Mouse (Mus musculus) ES-CJ7 (cell line): ENCODE data around the gene Cpxm1.
"Not testable (repeated sequence)": the region's sequence is repeated elsewhere in the genome, so short reads cannot be mapped to it uniquely, and the experiment has no call there.

ENCODE experiments used
- DNase-seq: peaks from one replicate; pipeline ENCODE4 v3.0.0; 2011; ENCODE audit warnings: low read depth, low spot score

Gene Cpxm1

DNA sequence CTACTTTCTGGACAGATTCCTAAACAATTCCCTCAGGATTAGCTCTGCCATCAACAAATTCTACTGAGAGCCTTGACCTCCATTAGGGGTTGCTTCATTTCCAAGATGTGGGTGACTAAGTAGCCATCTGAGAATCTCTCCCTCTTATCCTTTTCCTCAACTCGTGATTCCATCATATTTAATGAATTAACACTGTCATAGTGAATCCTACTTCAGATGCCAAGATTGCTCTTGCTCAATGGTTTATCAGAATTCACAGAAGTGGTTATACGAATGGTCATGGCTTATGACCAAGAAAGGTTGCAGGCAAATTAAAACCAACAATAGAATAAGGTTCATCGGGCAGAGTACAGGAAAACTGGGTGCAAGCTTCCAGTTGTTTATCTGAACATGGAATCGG, 4.5 kb upstream of the Cpxm1 start:
- no peak for DNase-seq

DNA sequence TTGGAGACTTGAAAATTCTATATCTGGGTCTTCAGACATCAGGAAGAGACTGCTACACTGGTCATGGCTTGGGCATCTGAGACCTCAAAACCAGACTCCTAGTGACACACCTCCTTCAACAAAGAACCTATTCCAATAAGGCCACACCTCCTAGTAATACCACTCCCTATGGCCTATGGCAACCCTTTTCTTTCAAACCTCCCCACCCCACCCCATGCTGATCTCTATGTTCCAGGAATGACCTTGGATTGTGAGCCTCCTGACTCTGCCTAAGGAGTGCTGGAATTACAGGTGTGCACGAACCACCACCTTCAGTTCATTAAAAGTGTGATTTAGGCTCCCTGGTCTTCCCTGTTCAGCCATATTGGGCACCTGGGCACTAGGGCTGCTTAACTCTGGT, 2.7 kb upstream of the Cpxm1 start:
- peak; percentile 53 for DNase-seq

DNA sequence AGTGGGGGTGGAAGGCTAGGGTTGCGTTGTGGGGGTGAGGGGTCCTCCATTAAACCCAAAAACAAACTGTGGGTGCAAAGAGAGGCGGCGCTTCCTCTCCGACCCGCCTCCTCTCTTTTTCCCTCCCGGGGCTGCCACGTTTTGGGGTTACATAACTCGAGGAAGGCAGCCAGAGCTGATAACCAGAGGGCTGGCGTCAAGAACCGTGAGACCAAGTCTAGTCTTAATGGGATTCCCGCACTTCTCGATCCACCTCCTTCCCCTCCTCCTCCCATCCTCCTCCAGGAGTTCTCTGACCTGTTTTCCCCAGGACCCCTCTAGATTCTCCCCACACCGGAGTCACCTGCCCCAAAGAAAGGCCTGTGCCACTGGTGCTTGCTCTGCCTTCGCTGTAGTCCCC, 717 bp upstream of the Cpxm1 start:
- no peak for DNase-seq

DNA sequence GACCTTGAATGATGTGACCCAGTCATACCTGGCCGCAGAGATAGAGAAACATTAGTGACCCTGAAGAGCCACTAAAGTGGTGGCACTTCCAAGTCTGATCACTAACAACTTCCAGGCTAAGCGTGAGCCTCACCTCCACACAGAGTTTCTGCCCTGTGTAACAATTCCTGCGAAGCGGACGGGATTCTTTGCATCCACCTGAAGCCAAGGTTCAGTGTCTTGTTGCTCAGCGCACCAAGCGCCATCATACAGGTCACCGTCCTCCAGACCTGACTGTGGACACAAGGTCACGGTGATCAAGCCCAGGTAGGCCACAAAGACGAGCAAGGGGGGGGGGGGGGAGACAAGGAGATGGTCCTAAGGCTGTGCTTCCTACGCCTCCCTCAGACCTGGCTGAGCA, 1.7 kb downstream of the Cpxm1 start:
- DNase-seq = no peak

DNA sequence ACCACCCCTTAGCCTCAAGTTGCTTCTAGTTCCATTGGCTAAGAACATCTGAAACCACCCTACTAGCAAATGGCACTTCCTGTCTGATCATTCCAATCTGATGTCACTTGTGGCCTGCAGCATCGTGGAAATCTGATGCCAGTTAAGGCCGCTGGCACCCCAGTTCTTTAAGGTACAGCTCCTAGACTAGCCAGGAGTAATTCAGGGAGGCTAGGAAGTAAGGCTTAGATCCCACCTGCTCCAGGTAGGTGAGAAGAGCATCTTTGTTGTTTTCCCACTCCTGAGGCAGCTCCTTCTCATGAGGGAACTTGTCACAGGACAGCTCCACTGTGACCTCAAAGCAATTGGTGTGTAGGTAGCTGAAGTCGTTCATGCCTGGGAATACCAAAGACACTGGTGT, 4.5 kb downstream of the Cpxm1 start:
- DNase-seq = no peak

DNA sequence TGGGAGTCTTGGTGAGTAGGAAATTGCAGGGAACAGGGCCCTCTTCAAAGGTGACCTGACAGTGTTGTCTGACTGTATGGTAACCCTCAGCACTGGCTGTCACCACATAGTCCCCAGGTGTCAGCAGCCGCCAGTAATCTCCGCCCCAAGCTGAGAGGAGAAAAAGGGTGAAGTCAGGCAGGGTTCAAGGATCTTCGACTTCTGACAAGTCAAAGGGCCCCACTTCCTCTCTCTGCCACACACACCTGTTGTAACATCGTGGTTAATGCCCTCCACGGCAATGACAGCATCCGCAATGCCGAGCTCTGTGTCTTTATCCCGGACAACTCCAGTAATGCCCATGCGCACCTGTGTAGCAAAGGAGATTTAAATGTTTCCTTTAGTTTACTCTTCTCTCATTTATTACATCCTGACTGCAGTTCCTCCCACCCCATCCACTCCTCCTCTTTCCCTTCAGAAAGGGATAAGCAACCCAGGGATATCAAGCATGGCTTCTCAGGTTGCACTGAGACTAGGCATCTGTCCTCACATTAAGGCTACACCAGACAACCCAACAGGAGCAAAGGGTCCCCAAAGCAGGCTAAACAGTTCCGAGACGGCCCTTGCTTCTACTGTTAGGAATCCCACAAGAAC, 6.3 kb downstream of the Cpxm1 start:
- no peak for DNase-seq

DNA sequence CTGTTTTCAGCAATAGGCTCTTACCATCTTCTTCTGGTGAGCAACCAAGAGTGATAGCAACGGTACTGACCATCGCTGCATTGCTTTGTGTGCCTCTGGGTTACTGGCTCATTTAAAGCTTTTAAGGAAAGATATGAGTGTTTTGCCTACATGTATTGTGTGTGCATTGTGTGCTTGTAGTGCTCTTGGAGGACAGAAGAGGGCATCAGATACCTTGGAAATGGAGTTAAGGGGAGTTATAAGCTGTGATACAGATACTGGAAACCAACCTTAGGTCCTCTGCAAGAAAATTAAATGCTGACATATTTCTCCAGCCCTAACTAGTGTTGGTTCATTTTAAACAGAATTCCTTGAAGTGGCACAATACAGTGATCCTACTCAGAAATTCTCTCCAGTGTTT, 8.6 kb downstream of the Cpxm1 start:
- peak; percentile 53 for DNase-seq

DNA sequence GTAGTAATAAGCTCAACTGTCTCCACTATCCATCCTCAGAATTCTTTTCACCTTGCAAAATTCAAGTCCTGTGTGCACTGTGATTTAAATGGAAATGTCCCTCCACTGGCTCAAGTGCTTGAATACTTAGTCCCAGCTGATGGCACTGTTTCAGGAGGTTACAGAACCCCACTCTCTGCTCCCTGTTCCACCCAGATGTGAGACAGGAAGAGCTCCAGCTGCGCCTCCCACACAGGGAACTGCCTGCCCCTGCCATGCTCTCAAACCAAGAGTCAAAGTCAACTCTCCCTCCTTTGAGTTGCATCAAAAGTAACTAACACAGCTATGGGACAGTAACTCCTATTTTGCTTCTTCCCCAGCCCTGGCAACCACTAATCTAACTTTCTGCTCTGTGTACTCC, 11.2 kb downstream of the Cpxm1 start:
- no peak for DNase-seq

DNA sequence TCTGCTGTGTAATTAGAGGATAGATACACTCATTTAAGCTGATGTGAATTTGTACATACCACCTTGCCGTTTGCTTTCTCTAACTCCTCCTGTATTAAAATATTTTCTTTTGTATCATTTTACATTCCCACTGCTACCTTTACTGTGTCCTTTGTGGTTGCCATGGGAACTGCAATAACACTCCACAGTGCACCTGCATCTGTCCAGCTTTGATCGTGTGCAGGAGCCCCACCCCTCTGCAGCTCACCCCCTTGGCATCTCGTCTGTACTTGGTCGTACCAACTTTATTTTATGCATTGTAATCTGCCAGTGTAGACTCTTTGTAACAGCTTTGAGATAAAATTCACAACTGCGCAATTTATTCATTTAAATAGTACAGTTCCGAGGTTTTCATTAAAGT, 13.5 kb downstream of the Cpxm1 start:
- no peak for DNase-seq

DNA sequence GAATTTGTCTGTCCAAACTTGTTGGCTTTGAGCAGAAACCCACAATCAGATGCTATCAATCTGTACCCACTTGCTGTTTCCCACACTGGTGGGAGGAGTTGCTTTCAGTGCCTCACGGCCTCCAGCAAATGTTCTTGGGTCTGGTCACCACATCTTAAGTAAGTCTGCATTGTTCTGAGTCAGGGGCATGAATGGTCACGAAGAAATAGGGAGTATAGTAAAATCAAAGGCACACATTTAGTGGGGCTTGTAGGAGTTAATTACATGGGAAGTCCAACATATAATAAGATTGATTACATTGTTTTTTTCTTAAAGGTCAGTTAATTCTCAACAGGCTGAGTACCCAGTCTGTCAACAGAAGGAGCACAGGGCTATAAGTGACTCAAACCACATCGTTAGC, 14.2 kb downstream of the Cpxm1 start:
- DNase-seq = no peak

DNA sequence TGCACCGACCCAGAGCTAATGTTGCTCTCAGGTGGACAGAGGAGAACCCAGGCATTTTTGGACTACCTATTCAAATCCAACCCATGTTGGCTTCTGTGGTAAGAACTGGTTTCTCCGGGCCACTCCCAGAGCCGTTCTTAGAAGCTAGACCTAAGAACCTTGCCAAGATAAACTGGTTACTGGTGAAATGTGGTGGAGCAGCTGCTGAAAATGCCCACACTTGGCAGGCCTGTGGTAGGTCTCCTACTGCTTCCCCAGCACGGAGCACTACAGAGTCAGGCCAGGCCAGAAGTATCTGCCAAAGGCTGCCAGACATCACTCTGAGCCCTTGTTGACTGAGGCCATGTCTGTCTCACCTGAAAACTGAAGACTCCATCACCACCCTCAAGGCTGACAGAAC, 22.4 kb downstream of the Cpxm1 start:
- no peak for DNase-seq

DNA sequence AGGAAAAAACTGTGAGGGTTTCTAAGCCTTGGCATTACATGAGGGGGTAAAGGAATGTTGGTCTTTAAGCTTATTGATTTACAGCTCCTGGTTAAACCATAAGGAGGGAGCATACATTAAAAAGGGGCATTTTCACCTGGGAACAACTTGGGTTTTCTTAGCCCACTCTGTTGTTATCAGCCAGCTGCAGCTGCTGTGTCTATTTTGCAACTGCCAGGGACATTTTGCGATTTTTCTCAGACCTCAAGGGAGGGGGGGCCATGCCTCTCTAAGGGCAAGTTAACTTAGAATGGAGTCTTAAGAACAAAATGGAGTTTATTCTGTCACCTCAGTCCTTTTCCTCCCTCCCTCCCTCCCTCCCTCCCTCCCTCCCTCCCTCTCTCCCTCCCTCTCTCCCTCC, 24.3 kb downstream of the Cpxm1 start:
- not testable (repeated sequence) for DNase-seq

DNA sequence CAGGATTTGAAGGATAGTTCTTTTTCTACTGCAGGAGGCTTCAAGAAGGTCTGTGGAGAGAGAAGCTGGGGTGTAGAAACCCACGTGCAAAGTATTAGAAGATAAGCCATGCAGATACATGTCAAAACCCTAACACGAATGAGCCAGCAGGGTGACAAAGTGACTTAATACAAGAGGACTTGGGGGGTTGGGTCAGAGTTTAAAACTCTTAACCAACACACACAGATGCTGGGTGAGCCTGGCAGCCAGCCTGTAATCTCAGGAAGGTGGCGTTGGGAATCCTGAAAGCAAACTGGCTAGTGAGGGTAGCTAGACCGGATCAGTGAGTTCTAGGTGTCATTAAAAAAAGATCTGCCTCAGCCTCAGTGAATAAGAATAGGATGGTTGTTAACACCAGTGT, 30.0 kb downstream of the Cpxm1 start:
- no peak for DNase-seq

DNA sequence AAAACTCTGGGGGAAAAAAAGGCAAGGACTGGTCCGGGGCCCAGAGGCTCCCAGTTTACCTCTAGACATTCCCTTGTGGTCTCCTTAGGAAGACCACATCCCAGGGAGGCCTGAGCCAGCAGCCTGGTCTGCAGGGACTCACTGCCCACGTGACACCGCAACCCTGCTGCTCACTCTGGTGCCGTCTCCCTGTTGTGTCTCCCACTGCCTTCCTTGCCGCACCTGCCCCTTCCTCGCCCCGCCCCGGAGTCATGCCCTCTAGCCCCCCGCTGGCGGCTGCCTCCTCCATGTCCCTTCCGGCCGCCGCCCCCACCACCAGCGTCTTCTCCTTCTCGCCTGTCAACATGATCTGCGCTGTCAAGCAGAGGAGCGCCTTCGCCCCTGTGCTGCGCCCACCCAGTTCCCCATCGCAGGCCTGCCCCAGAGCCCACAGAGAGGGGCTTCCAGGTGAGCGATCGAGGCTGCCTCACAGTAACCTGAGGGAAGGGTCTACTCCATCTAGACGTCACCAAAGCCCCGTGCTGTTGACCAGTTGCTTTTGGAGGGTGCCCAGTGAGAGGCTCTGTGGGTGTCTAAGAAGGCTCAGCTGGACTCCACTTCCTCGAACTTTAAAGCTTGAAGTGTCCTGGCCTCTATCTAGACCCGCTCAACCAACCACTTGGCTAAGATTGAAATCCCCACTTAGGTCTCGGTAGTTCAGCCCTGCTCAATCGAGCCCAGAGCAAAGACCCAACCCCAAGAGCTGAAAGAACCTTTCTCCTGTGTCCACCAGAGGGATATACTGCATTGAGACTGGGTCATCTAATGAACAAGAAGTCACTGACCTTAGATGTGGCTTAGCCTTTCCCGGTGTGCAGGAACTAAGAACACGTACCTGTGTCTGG, 31.9 kb downstream of the Cpxm1 start:
- DNase-seq = peak; percentile 41

DNA sequence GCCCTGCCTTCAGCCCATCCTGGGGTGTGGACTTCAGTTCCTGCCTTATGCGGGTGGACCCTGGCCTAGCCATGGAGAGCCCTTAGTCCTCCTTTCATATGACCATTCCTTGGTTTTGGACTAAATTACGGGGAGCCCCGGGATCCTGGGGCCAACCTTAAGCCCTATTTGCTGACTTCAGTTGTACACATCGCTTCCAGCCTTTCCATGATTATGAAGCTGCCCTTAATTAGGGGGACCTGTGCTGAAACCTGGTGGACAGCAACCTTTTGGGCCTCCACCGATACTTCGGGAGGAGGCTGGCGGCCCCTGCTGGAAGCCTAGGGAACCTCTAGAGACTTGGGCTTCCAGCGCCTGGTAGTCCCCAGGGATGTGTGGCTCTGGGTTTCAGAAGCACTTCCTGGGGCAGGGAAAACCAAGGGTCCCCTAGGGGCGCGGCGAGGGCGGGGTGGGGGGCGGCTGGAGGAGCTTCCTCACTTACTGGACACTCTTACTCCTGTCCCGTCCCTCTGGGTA, 34.8 kb downstream of the Cpxm1 start:
- peak; percentile 68 for DNase-seq

DNA sequence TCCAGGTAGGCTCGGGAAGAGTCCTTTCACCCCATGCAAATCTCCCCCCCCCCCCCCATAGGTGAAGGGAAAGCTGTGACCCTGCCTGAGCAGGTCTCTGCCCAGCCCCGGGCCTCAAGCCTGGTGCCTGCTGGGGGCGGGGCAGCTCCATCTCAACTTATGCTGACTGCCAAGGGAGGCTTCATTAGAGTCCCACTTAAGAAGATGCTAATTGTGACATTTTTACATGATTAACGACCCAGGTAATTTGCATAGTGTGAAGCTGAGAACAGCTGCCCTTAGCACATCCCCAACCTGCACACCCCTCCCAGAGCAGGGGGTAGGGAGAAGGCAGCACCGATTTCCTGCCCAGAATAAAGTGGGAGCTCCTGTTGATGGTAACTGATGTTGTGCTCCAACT, 38.5 kb downstream of the Cpxm1 start:
- DNase-seq = no peak

DNA sequence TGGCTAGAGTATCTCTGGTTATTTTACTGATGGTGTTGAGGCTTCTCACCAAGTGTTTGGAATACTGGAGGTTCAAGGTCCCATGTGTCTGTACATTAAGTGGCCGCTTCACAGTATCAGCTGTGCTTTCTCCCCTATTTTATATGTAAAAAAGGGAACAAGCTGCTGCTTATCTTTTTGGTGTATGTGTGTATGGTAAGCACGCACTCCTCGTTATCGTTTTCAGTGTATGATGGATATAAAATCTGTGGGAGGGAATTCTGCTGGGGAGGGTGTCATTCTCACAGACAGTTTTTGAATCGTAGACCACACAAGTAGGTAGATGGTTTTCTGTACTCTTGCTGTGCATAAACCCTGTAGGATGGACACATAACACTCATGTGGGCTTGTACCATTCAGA, 39.8 kb downstream of the Cpxm1 start:
- no peak for DNase-seq

DNA sequence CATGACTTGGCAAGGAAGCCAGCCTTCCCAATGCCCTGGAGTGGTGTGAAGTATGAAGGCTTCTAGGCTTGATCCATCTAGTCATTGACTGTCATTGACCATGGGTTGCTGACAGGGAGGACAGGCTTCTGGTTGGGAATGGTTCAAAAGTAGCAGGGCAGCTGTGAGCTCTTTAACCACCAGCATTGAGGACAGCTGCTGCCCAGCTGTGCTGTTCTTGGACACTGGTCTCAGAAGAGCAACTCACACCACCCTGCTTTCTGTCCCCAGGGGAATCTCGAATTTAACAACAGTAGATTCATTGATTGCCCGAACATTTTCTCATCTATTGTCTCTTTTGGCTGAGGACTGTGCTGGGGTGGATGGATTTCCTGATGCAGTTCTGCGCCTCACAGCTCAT, 43.5 kb downstream of the Cpxm1 start:
- no peak for DNase-seq

DNA sequence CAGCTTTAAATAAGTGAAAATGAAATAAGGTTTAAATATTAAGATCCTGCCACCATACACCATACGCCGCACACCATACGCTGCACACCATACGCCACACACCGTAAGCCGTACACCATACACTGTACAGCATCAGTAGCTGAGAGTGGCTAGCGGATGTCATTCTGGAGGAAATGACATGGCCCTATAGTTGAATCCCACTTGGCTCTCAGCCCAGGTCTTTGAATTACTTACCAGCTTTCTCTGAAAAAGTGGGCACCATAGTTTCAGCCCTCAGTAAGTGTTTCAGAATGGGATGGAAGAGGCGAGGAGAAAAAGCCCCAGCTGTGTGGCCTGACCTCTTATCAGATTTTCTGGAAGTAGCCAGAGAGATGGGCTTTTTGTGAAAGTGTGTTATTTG, 44.0 kb downstream of the Cpxm1 start:
- DNase-seq = no peak

DNA sequence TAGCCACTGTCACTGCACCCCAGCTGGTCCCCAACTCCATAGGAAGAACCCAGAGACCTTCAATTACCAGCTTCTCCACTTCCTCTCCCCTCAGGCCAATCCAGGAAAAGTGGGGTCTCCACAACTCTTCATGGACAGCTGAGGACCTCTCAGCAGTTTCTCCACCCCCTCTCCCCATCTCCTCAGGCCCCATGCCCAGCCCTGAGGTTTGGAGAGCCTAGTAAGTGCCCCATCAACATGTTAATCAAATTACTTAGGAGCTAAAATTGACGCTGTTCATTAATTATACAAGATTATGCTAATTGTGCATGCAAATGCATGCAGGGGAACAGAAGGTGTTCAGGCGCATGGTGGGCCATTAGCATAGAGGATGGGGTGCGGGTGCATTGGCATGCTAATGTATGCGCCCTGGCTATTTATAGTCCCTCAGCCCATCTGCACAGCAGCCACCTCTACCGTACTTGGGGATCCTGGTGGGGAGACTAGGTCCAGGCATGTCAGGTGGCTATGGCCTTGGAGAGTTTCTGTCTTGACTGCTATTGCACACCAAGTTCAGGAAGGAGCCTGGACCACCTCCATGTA, 45.5 kb downstream of the Cpxm1 start:
- no peak for DNase-seq

DNA sequence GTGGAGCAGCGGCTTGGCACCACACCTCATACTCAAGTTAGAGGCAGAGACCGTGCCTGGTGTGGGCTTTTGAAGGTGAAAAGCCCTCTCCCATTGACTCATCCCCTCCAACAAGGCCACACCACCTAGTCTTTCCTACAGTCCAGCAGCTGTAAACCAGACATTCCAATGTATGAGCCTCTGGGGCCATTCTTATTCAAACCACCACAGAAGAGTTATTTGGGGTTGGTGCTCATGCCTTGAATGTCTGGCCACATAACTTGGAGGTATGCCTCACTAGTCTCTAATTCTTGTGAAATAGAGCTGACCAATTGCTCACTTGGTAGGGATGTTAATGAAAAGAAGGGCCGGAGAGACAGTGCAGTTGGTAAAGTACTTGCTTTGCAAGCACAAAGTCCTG, 47.0 kb downstream of the Cpxm1 start:
- no peak for DNase-seq

DNA sequence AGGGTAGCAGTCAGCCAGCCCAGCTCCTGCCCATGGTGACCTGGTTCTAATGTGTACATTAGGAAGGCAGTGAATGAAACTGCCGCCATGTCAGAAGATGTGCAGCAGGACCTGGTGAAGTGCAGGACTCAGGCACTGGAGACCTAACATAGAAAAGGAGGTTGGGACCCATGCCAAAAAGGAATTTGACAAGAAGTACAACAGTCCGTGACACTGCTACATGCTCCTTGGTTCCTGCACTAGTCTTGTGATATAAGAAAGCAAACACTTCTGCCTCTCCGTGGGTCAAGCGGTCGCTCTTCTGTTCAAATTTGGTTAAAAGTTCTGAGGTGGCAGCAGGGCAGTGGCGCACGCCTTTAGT, 56.2 kb downstream of the Cpxm1 start:
- no peak for DNase-seq
